Mouse (Mus musculus): Measurements from ENCODE around the gene Mfap3l. TPM values are rescaled to one million over a fixed set of nuclear protein-coding genes. Genes with fewer than 3 reads are reported as not detected.
A peak's percentile ranks its signal among the peaks of the same experiment; 100 is the strongest.
"Not testable (repeated sequence)": the region's sequence is repeated elsewhere in the genome, so short reads cannot be mapped to it uniquely, and the experiment has no call there.

Mfap3l gene
- 1 to 10 TPM; 3.8 to 4.4 TPM for total RNA-seq (2021)
- long read RNA-seq, experiment 1, result 0 reads
- long read RNA-seq, experiment 2, result 0 reads

GRCm38 (mm10) chr8:60632250-60632932, at the start of gene Mfap3l:
TSS of gene Mfap3l (plus strand) at chr8:60632827.
- peak; percentile 94 for DNase-seq

- no peak for DNase-seq
Observed at GRCm38 (mm10) chr8:60583369-60583768, 49.3 kb upstream of the Mfap3l start.

- DNase-seq, result not testable (repeated sequence)
Observed at GRCm38 (mm10) chr8:60591352-60592105, 41.1 kb upstream of the Mfap3l start.

DNA sequence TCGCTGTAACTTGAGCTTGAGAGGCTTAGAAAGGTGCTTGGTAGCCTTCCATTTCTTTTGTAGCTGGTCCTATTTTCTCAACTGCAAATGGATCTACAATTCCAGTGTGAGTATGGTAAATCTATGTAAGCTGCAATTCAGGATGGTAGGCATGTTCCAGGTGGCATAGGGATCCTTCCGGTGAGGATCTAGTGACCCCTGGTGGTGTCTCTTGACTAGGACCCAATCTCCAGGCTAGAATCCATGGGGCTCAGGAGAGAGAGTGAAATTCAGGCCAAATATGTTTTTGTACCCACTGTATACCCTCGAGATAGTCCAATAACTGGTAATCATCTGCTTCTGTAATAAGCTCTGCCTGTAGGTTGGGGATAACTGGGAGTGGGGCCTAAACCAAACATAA, 37.9 kb upstream of the Mfap3l start:
- DNase-seq, result no peak

DNA sequence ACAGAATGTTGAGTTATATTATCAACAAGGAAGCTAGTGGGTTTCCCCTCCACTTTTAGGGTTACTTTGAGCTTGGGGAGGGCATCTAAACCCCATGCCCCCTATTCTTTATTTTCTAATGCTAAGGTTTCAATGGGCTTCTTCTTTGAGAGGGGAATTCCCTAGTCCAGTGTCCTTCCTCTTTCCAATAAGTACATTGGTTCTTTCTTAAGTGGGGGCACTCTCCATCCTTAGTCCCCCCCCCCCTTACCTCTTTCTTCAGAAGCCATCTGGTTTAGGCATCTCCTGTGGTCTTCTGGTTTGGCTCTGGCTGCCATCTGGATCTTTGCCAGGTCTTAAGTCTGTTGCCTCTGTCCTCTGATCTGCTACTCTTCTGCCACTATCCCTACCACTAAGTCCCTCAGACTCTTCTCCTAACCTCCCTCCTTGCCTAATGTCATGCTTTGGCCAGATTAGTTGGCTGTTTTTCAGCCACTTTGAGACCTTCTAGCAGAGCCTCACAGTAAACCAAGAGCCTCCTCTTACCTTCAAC, 21.0 kb upstream of the Mfap3l start:
- no peak for DNase-seq

GRCm38 (mm10) chr8:60616928-60617327, 15.7 kb upstream of the Mfap3l start:
- no peak for DNase-seq

GRCm38 (mm10) chr8:60621561-60621960, 11.1 kb upstream of the Mfap3l start:
- no peak for DNase-seq

DNA sequence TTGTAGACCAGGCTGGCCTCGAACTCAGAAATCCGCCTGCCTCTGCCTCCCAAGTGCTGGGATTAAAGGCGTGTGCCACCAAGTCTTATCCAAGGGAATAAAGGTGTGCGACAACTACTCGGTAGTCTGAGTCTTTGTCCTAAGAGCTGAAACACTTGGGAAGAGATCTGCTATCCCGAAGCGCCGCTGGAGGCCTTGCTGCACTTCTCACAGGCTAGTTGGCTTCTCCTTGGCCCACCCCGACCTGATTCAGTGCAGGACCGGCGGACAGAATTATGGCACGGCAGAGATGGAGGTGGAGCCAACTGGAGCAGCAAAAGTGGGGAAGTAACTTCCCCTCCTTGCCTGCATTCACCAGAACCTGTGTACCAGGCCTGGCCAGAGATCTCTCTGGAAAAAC, 10.6 kb upstream of the Mfap3l start:
- no peak for DNase-seq

GRCm38 (mm10) chr8:60623438-60623837, 9.2 kb upstream of the Mfap3l start:
- no peak for DNase-seq

DNA sequence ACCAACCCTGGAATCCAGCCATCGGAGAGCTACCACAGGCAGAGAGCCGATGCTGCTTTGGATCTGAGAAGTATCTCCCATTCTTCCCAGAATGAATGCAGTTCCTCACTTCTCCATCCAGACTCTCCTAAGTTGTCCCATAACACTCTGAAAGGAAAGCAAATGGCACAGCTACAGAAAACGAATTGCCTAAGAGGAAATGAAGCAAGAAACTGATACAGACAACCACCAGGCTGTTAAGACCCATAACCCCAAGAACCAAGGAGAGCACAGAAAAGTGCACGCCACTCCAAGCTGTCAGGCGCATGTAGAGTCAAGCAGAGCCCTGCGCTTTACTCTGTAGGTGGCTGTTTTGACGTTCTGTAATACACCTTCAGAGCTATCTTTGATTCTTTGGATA, 7.9 kb upstream of the Mfap3l start:
- DNase-seq, result no peak

DNA sequence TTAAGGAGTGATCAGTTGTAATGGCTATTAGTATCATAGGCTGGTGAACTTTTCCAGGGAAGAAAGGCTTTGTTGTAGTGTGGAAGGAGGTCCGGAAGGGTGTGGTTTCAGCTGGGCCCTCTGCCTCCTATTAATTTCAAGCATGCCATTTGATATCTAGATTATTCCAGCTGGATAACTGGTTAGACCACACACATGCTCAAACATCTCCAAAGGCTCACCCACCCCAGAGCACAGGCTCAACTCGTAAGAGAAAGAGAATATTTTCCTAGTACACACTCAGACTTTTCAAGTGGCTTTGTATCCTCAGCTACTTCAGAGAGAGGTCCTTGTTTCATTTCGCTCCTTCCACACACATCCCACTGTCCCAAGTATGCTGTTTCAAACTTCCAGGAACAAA, 4.7 kb upstream of the Mfap3l start:
- DNase-seq, result no peak

GRCm38 (mm10) chr8:60629059-60629458, 3.6 kb upstream of the Mfap3l start:
- DNase-seq, result no peak

GRCm38 (mm10) chr8:60631504-60631934, 1.1 kb upstream of the Mfap3l start:
- peak; percentile 65 for DNase-seq

GRCm38 (mm10) chr8:60632933-60633655, 467 bp downstream of the Mfap3l start:
- DNase-seq, result no peak

GRCm38 (mm10) chr8:60634921-60635320, 2.3 kb downstream of the Mfap3l start:
- DNase-seq, result no peak

GRCm38 (mm10) chr8:60635846-60636245, 3.2 kb downstream of the Mfap3l start:
- DNase-seq, result no peak

- no peak for DNase-seq
Observed at GRCm38 (mm10) chr8:60640046-60640445, 7.4 kb downstream of the Mfap3l start.

- no peak for DNase-seq
Observed at GRCm38 (mm10) chr8:60643416-60644020, 10.9 kb downstream of the Mfap3l start.

GRCm38 (mm10) chr8:60645164-60645563, 12.5 kb downstream of the Mfap3l start:
- no peak for DNase-seq

- DNase-seq, result no peak
Observed at GRCm38 (mm10) chr8:60645911-60646310, 13.3 kb downstream of the Mfap3l start.

DNA sequence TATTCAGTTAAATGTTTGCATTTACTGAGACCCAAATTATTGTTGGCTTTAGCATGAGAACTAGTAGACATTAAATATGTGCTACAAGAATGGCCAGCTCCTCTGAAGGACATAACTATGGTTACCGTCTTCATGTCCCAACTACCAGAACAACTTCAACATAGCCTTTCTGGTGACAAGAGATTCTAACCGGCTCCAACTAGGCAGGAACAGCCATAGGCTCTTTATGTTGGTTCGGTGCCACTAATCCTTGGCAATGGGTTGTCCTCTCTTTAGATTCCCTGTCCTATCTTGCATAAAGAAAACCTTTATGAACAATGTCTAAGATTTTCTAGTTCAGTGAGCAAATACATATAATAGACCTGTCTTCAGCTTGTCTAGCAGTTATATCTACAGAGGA, 14.7 kb downstream of the Mfap3l start:
- no peak for DNase-seq

DNA sequence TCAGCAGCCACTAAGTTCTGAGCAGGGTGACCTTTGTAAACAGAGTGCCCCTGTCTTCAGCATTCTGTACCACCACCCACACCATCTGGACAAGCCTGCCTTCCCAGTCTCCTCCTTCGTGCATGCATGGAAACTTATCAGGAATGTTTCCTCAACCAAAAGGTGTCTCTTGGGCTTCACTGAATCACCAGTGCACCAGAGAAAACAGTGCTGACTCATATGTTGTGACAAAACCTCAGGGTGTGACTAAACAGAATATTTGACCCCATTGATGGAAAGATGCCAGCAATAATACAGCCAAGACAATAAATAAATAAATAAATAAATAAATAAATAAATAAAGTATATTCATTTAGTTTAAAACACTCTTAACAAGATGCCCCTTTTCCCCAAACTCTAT, 16.5 kb downstream of the Mfap3l start:
- no peak for DNase-seq

Data from gastrocnemius, postnatal 25 days (tissue).